Mouse (Mus musculus): ENCODE results near the gene Lrriq4. TPM values are rescaled to one million over a fixed set of nuclear protein-coding genes. Genes with fewer than 3 reads are reported as not detected.
"Not testable (repeated sequence)": the region's sequence is repeated elsewhere in the genome, so short reads cannot be mapped to it uniquely, and the experiment has no call there.

The Lrriq4 gene
- polyA plus RNA-seq, 1 experiment: 0.06 TPM

DNA sequence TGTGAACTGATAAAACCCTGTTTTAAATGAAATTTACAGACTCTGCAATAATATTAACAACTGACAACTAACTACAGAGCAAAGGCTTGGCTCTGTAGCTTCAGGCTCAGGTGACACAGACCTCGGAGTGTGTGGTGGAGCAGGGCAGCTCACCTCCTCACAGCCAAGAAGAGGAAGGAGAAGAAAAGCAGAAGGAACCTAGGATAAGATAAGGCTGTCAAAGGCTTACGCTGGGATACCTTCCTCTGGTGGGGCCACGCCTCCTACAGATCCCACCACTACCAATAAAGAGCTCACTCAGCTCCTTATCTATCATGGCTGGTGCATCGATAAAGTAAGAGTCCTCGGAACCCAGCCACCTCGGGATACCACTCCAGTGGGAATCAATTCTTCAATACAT, 38.9 kb downstream of the Lrriq4 start:
- no peak for DNase-seq (ENCODE audit: low spot score)

GRCm38 (mm10) chr3:30687216-30687615, 42.9 kb downstream of the Lrriq4 start:
- no peak for DNase-seq (ENCODE audit: low spot score)

- DNase-seq (ENCODE audit: low spot score): no peak
Observed at GRCm38 (mm10) chr3:30690976-30691375, 46.7 kb downstream of the Lrriq4 start.

DNA sequence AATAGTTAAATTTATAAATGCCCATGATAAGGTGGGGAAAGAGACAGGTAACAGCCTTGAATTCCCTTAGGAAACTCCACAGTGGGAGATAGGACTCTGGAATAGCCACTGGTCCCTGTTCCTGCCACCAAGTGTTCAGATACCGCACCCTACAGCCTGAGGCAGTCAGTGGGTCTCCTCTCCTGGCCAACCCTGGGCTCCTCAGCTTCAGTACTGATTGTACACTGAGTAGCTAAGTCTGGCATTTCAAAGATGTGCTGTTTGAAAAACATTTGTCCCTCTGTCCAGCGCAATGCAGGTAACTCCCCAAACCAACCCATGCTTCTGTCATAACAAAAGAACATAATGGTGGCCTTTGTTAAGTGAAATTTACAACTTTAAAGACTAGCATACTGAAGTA, 51.4 kb downstream of the Lrriq4 start:
- no peak for DNase-seq (ENCODE audit: low spot score)

GRCm38 (mm10) chr3:30696346-30696745, 52.0 kb downstream of the Lrriq4 start:
- DNase-seq (ENCODE audit: low spot score): peak; percentile 27

- DNase-seq (ENCODE audit: low spot score): no peak
Observed at GRCm38 (mm10) chr3:30697891-30698290, 53.6 kb downstream of the Lrriq4 start.

GRCm38 (mm10) chr3:30699711-30700505, 55.6 kb downstream of the Lrriq4 start, which contains the start of gene Lrrc31:
Gene Lrrc31, minus strand, starts transcription at chr3:30699843.
- not testable (repeated sequence) for DNase-seq (ENCODE audit: low spot score)

DNA sequence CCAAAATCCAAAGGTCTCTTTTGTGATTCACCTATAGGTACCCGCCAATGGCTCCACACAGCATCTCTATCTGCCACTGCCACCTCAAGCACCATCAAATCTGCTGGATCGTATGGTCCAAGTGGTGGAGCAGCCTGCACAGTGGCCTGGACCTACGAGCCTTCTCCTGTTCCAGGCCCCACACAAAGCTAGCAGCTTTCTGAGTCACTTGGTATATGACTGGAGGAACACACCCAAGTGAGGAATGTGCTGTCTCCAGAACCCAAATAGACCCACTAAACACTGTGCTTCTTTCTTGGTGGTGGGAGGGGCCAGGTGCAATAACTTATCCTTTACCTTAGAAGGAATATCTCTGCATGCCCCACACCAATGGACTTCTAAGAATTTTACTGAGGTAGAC, 61.7 kb downstream of the Lrriq4 start:
- no peak for DNase-seq (ENCODE audit: low spot score)

DNA sequence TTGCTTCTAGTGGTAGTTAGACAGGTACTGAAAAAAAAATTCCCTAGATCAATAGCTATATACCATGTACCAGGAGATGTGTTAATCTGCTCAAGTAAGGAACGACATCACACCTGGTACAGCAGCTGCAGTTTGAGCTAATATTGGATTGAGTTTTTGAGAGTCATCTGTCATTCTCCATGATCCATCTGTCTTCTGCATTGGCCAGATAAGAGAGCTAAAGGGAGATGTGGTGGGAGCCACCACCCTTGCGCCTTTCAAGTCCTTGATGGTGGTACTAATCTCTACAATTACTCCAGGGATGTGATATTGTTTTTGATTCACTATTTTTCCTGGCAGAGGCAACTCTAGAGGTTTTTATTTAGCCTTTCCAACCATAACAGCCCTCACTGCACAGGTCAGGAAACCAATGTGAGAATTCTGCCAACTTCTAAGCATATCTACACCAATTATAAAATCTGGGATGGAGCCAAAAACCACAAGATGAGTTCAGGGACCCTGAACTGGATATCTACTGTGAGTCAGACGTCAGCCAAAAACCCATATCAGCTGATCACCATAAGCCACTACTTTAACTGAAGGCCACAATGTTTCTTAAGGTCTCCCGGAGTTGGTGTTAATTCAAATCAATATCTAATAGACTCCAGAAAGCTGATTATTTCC, 62.4 kb downstream of the Lrriq4 start:
- no peak for DNase-seq (ENCODE audit: low spot score)

GRCm38 (mm10) chr3:30710191-30710590, 65.9 kb downstream of the Lrriq4 start:
- no peak for DNase-seq (ENCODE audit: low spot score)

DNA sequence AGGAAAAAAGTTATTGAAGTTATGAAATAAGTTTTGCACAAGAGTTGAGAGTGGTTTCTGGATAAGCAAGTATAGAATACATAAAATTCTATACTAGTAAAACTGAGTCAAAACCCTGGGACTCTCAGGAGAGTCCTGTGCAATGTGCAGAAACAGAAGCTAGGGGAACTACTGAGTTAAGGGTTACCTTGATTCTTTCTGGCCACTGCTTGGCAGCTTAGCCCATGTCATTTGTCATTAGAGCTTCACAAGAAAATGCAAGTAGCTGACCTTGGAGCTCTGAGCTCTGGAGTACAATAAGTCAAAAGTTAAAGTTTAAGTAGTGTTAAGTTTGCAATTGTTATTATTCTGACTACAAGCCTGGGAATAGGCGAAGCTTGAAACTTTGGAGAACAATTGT, 69.0 kb downstream of the Lrriq4 start:
- DNase-seq (ENCODE audit: low spot score): no peak

DNA sequence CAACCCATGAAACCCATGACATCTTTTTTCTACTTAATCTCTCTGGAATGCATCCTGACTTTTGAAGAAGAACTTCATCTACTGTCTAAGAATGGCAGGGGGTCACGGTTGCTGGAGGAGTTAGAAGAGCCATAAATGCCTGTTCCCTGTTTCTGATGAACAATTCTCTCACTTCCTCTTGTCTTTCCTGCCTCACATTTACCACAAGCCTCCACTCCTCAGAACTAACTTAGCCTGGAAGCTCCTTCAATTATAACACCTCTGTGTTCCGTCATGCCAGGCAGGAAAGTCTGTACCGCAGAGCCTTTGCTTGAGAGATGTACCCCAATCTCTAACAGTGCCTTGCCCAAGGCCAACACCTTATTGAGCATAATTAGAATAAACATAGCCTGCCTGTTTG, 74.3 kb downstream of the Lrriq4 start:
- DNase-seq (ENCODE audit: low spot score): no peak

Other genes starting within 250 kb of the Lrriq4 start
- 48.8 and 53.3 TPM in 2 replicates for gene Mecom, start 96.5 kb upstream of the Lrriq4 start, polyA plus RNA-seq (2012; rRNA removed)
- not detected in 2 replicates for gene Actrt3, start 44.6 kb upstream of the Lrriq4 start, polyA plus RNA-seq (2012; rRNA removed)
- gene Mynn, start 42.4 kb upstream of the Lrriq4 start, polyA plus RNA-seq (2012; rRNA removed): 18.3 and 22.5 TPM in 2 replicates
- 0.25 and 0.27 TPM in 2 replicates for gene Lrrc34, start 3.4 kb downstream of the Lrriq4 start, polyA plus RNA-seq (2012; rRNA removed)
- gene Lrrc31, start 55.3 kb downstream of the Lrriq4 start, polyA plus RNA-seq (2012; rRNA removed): 0.11 TPM in 1 of 2 replicates, not detected in the other
- gene Samd7, start 101.8 kb downstream of the Lrriq4 start, polyA plus RNA-seq (2012; rRNA removed): not detected in 2 replicates
- 70.3 and 73.2 TPM in 2 replicates for gene Sec62, start 148.4 kb downstream of the Lrriq4 start, polyA plus RNA-seq (2012; rRNA removed)
- gene Gpr160, start 211.4 kb downstream of the Lrriq4 start, polyA plus RNA-seq (2012; rRNA removed): 9.6 and 13.8 TPM in 2 replicates